9 mouse cellular contexts compared by ENCODE assay signal in the genomic region with DNA sequence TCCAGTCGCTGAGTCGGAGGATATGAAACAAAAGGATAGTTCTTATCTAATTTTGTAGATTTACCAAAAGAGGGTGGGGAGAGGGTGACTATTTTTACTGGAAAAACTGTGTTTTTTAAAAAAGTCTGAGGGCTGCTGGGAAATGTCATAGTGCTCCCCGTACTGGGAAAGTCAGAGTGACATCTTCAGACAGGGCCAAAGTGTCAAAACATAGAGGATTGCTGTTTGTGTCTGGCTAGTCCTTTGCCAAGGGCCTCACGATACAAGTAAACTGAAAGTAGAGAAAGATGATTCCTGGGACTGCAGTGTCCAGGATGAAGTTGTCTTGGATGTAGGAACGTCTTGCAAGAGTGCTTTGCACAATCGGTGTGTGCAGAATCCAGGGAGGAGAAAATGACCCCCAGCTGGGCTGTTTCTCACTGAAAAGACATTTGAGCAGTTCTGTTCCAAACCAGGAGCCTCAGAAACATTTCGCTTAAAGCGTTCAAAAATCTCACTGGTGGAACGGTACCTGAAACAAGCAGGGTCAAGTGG. TPM values are rescaled to one million over a fixed set of nuclear protein-coding genes. Genes with fewer than 3 reads are reported as not detected.
DNase-seq lines count a peak whose midpoint lies in the region; ATAC-seq and TF ChIP-seq lines count a peak whose summit lies in the region.
"Had no signal": no experiment of that assay in that cellular context is flagged by ENCODE, and none has a peak within 500 bp of the region (broad histone marks: within the 10 kb centered on the region; RNA-seq: fewer than 3 reads in every experiment).

No protein-coding gene starts in this region.

- no peak for TF ChIP-seq CTCF in heart, postnatal 0 days (IDR thresholded peaks at IDR 0.05; ENCODE audit: low read depth)

- H3K4me2 ChIP-seq in heart, postnatal 0 days (ENCODE audit: low read depth, low read length): peak overlapping the region; percentile 68
- H3K4me2 ChIP-seq in neural tube, embryonic 14.5 days (ENCODE audit: low read depth, low read length): peak overlapping the region; percentile 56

- H3K9ac ChIP-seq in heart, postnatal 0 days (replicated peaks; ENCODE audit: low read depth, low read length): no peak overlapping the region
- no peak overlapping the region for H3K9ac ChIP-seq in neural tube, embryonic 14.5 days (replicated peaks; ENCODE audit: low read depth, low read length)

- peaks cover 20% of the 10 kb centered on the region for H3K27me3 ChIP-seq in erythroblast, embryonic 14.5 days (ENCODE audit: control insufficient read depth)
- H3K27me3 ChIP-seq in megakaryocyte, embryonic 14.5 days (replicated peaks): peaks cover 3% of the 10 kb centered on the region
- peaks cover 36% of the 10 kb centered on the region for H3K27me3 ChIP-seq in heart, postnatal 0 days (ENCODE audit: control insufficient read depth, insufficient read depth, low read length)
- H3K27me3 ChIP-seq in neural tube, embryonic 14.5 days (ENCODE audit: control insufficient read depth, insufficient read depth, low read length): peaks cover 11% of the 10 kb centered on the region

- TF ChIP-seq EP300 in heart, postnatal 0 days (IDR thresholded peaks at IDR 0.05; ENCODE audit: low read depth): no peak

- peaks cover 42% of the 10 kb centered on the region for H3K4me1 ChIP-seq in erythroblast, embryonic 14.5 days (ENCODE audit: control insufficient read depth)
- peaks cover 64% of the 10 kb centered on the region for H3K4me1 ChIP-seq in megakaryocyte, embryonic 14.5 days
- H3K4me1 ChIP-seq in heart, postnatal 0 days (ENCODE audit: control insufficient read depth, insufficient read depth): no peaks in the 10 kb centered on the region; the same call in 1 of the 2 replicates
- no peaks in the 10 kb centered on the region for H3K4me1 ChIP-seq in neural tube, embryonic 14.5 days (ENCODE audit: control insufficient read depth, insufficient read depth, low read length)

- peaks cover 10% of the 10 kb centered on the region for H3K36me3 ChIP-seq in erythroblast, embryonic 14.5 days (ENCODE audit: control insufficient read depth)
- H3K36me3 ChIP-seq in megakaryocyte, embryonic 14.5 days (replicated peaks; ENCODE audit: low read length): peaks cover 2% of the 10 kb centered on the region
- no peaks in the 10 kb centered on the region for H3K36me3 ChIP-seq in heart, postnatal 0 days (replicated peaks; ENCODE audit: control insufficient read depth, insufficient read depth, low read length)
- H3K36me3 ChIP-seq in neural tube, embryonic 14.5 days (ENCODE audit: control insufficient read depth, insufficient read depth, low read length): no peaks in the 10 kb centered on the region

- ATAC-seq in erythroblast, adult 5-6 weeks (replicated peaks; ENCODE audit: low FRiP score, poor library complexity, severe bottlenecking): no peak
- no peak for ATAC-seq in megakaryocyte, adult 5-6 weeks (ENCODE audit: poor library complexity, severe bottlenecking)
- ATAC-seq in heart, postnatal 0 days (ENCODE audit: insufficient read depth, low read depth): no peak
- ATAC-seq in neural tube, embryonic 14.5 days (ENCODE audit: low read depth): no peak

- DNase-seq in heart, postnatal 0 days (ENCODE audit: low spot score): no peak
- DNase-seq in right cerebral cortex, postnatal 36 days (ENCODE audit: low spot score in 2 of 2): no peak
- no peak for DNase-seq in embryo, embryonic 11 days
- DNase-seq: gastrocnemius, postnatal 14 days had no signal

- WGBS in heart, postnatal 0 days: 64% methylated on average over 9 of the region's 9 CpGs
- WGBS in neural tube, embryonic 14.5 days: 47% methylated on average over 9 of the region's 9 CpGs

- H3K27ac ChIP-seq in heart, postnatal 0 days (ENCODE audit: low read depth): no peak overlapping the region
- H3K27ac ChIP-seq in neural tube, embryonic 14.5 days (ENCODE audit: low read depth, low read length): no peak overlapping the region

- peak overlapping the region; percentile 85 for H3K4me3 ChIP-seq in erythroblast, embryonic 14.5 days (replicated peaks)
- peak overlapping the region; percentile 96 for H3K4me3 ChIP-seq in megakaryocyte, embryonic 14.5 days (replicated peaks)
- peak overlapping the region; percentile 57 for H3K4me3 ChIP-seq in heart, postnatal 0 days (ENCODE audit: low read depth, low read length)
- peak overlapping the region; percentile 48; the same call in 1 of the 2 replicates for H3K4me3 ChIP-seq in neural tube, embryonic 14.5 days (ENCODE audit: low read depth, low read length)

- H3K9me3 ChIP-seq in erythroblast, embryonic 14.5 days (ENCODE audit: control insufficient read depth, low read length): no peaks in the 10 kb centered on the region
- H3K9me3 ChIP-seq in megakaryocyte, embryonic 14.5 days: no peaks in the 10 kb centered on the region
- no peaks in the 10 kb centered on the region for H3K9me3 ChIP-seq in heart, postnatal 0 days (replicated peaks; ENCODE audit: control insufficient read depth, low read length)
- H3K9me3 ChIP-seq in neural tube, embryonic 14.5 days (ENCODE audit: control insufficient read depth, low read length): no peaks in the 10 kb centered on the region

RNA-seq across cellular contexts. Expression of gene Il17ra, which starts 1.4 kb away (rescaled TPM):
- polyA plus RNA-seq in erythroblast, embryonic 14.5 days (2012): 0.53 and 0.60 TPM in 2 replicates
- 9.4 and 13.8 TPM in 2 replicates for total RNA-seq in erythroblast, adult 5-6 weeks (2015; ENCODE audit: low replicate concordance)
- total RNA-seq in erythroblast, adult 5-6 weeks (2017; ENCODE audit: low replicate concordance): 7.8 and 13.9 TPM in 2 replicates
- polyA plus RNA-seq in megakaryocyte, embryonic 14.5 days (2012; ENCODE audit: insufficient read depth, low replicate concordance): 8.7 and 11.2 TPM in 2 replicates
- 93.8 and 108 TPM in 2 replicates for total RNA-seq in megakaryocyte, adult 5-6 weeks (2015)
- 76.6 and 79.8 TPM in 2 replicates for total RNA-seq in megakaryocyte, adult 5-6 weeks (2017)
- 3.5 and 6.5 TPM in 2 replicates for total RNA-seq in heart, postnatal 0 days (2014; rRNA removed; ENCODE audit: low replicate concordance)
- 1.4 and 1.9 TPM in 2 replicates for polyA plus RNA-seq in heart, postnatal 0 days (2015; fragmentation: Nextera tagmentation; extraction: Ambion mirVana)
- polyA plus RNA-seq in neural tube, embryonic 14.5 days (2014; fragmentation: Nextera tagmentation; extraction: Ambion mirVana): 3.1 and 3.2 TPM in 2 replicates

RNA-seq across cellular contexts. Expression of gene Tmem121b, which starts 29.1 kb away (rescaled TPM):
- polyA plus RNA-seq in erythroblast, embryonic 14.5 days (2012): not detected in 2 replicates
- not detected in 2 replicates for total RNA-seq in erythroblast, adult 5-6 weeks (2015; ENCODE audit: low replicate concordance)
- not detected in 2 replicates for total RNA-seq in erythroblast, adult 5-6 weeks (2017; ENCODE audit: low replicate concordance)
- polyA plus RNA-seq in megakaryocyte, embryonic 14.5 days (2012; ENCODE audit: insufficient read depth, low replicate concordance): 1.1 TPM in 1 of 2 replicates, not detected in the other
- total RNA-seq in megakaryocyte, adult 5-6 weeks (2015): 0.05 TPM in 1 of 2 replicates, not detected in the other
- not detected in 2 replicates for total RNA-seq in megakaryocyte, adult 5-6 weeks (2017)
- total RNA-seq in heart, postnatal 0 days (2014; rRNA removed; ENCODE audit: low replicate concordance): not detected in 2 replicates
- not detected in 2 replicates for polyA plus RNA-seq in heart, postnatal 0 days (2015; fragmentation: Nextera tagmentation; extraction: Ambion mirVana)
- polyA plus RNA-seq in neural tube, embryonic 14.5 days (2014; fragmentation: Nextera tagmentation; extraction: Ambion mirVana): 2.8 and 3.3 TPM in 2 replicates
